Mouse (Mus musculus): ENCODE results near the gene Olfr140.

Olfr140 gene

GRCm38 (mm10) chr2:90063494-90063893, at the start of gene Olfr140:
Olfr140 (minus strand) TSS chr2:90063594.
- DNase-seq: no peak

GRCm38 (mm10) chr2:90070065-90070464, 6.7 kb upstream of the Olfr140 start:
- DNase-seq: no peak

- DNase-seq: no peak
These were observed 28.4 kb downstream of the Olfr140 start, which contains the start of gene Olfr1265 for GRCm38 (mm10) chr2:90035037-90035436. Olfr1265 (plus strand) TSS chr2:90035337.

GRCm38 (mm10) chr2:90025477-90025876, 37.9 kb downstream of the Olfr140 start, which contains the start of gene Olfr1264:
Olfr1264 (minus strand) TSS chr2:90025577.
- DNase-seq: no peak

- DNase-seq: no peak
These were observed 51.6 kb downstream of the Olfr140 start, which contains the start of gene Olfr1263 for GRCm38 (mm10) chr2:90011831-90012230. Olfr1263 (plus strand) TSS chr2:90012131.

- DNase-seq: no peak
These were observed 63.5 kb downstream of the Olfr140 start, which contains the start of gene Olfr1262 for GRCm38 (mm10) chr2:89999845-90000244. Olfr1262 (plus strand) TSS chr2:90000145.

All from right cerebral cortex, postnatal 25 days (tissue).